Mouse (Mus musculus) urinary bladder, postnatal 4 days (tissue): ENCODE measurements around the gene Rbms3.

Experiments
- DNase-seq, 2 experiments: peaks; one replicate each; pipeline ENCODE4 v3.0.0; 2021 to 2022; ENCODE audit warnings: low spot score in 2 of 2

Gene Rbms3

GRCm38 (mm10) chr9:116644616-116645015, 985.1 kb downstream of the Rbms3 start:
- DNase-seq = no peak

DNA sequence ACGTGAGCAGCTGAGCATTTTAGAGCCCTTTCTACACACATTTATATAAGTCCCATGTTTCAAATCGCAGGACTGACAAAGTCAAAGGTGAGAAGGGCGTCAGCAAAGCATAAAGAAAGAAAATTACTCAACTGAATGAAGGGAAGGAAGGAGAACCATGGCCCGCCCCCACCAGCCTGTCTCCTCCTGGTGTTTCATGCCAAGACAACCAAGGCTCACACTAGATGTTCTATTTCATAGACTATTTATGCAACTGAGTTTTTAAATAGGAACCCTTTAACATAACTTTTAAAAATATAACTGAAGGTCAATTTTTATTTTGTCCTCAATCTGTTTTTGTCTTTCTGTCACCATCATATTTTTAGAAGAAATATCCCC, 989.4 kb downstream of the Rbms3 start:
- DNase-seq = no peak

DNA sequence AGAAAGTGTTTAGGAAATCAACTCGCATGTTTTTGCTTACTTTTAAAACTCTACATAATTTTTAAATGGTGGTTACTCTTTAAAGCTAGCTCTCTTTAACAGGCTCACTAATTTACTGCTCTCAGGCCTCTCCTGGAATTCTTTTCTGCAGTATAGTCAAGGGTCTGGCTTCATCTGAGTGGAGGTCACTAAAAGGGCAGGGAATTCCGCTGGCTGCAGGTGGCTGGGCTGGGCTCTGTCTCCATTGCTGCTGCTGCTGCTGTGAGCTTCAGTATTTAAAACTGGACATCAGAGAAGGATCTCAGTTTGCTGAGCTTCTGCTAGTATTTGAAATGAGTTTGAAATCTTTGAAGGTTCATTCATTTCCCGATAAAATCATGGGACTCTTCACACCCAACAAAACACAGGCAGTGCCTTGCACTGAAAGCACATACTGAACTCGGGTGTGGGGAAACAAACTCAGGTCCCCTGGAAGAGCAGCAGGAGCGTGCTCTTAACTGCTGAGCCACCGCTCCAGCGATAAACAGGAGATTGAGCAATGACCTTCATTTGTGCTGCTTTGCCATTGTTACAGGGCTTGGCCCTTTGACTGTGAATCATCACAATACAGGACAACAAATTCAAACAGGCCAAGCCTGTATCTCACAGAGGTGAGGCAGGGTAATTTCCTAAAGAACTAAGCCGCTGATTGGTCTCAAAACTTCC, 990.0 kb downstream of the Rbms3 start:
- no peak for DNase-seq

DNA sequence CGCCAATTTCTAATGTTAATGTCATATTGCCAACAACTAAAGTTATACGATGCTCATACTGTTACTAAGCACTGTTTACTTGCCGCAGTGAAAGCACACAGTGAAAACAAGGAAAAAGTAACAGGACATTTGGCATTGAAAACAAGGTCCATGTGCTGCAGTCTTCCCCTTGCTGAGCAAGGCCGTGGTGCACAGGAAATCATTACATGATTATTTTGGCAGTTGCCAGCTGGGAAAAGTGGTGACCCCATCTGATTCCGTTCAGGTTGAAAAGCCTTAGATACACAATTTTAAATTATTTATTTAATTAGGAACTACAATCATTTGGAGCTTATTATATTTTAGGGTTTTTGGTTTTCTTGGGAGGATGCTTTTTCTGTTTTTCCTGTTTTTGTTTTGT, 995.9 kb downstream of the Rbms3 start:
- no peak for DNase-seq

- DNase-seq = no peak
Measured at GRCm38 (mm10) chr9:116633075-116633474, 996.6 kb downstream of the Rbms3 start.

DNA sequence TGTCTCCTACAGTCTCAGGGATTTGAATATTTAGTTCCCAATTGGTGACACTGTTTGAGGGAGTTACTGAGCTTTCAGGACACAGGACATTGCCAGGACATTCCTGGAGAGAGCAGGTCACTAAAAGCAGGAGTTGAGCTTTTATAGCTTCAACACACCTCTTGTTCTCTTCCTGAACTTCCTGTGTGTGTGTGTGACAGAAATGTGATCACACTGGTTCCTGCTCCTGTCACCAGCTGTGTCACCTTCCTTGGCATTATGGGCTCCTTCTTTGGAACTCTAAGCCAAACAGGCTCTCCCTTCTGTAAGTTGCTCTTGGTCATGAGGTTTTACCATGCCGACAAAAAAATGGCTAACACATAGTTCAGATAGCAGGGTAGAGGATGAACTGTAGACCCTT, 997.9 kb downstream of the Rbms3 start:
- no peak for DNase-seq

DNA sequence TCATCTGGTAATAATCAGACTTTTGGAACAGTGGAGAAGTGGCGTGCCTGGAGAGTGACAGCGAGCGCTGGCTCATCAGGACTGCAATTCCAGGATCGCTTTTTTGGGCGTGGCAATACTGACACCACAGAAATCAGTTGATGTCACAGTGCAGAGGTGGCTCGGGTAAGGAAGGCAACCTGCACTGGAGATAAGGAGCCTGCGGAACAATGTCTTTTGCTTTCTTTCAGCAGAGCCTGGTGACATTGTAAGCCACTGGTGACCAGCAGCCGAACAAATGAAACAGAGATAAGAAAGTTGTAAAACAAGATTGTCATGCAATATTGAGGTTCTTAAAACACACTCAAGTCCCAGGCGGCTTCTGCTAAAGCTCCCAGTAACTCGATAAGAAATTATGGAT, 998.9 kb downstream of the Rbms3 start:
- no peak for DNase-seq

DNA sequence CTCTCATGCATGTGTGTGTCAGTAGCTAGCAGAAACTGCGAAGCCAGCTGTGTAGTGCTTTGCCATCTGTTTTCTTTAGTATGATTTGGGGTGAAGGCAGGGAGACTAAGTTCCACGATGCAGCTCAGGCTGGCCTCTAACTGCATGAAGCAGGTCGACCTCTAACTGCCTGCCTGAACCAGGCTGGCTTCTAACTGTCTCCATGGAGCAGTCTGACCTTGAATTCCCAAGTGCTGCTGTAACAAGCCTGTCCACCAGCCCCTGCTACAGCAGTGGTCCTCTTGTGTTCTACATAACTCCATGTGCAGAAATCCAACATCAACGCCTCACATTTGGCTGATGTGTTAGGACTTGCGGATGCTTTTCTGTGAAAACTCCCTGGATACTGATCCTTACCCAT, 1009.3 kb downstream of the Rbms3 start:
- DNase-seq = no peak

- DNase-seq = no peak
Measured at GRCm38 (mm10) chr9:116618886-116619285, 1010.8 kb downstream of the Rbms3 start.

- DNase-seq = no peak
Measured at GRCm38 (mm10) chr9:116613276-116613675, 1016.4 kb downstream of the Rbms3 start.

DNA sequence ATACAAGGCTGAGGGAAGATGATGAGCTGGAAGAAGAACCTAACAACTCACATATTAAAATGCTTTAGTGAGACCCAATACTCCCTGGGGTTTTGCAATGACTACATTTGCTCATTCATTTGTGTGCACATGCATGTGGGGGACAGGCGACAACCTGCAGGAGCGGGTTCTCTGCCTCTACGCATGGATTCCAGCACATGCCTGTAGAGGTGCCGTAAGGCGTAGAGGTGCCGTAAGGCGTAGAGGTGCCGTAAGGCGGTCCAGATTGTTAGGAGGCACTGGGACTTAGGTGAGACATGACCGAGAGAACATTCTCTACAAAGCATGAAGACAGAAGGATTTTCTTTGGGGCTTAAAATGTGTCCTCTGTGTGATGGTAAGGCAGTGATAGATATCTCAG, 1033.7 kb downstream of the Rbms3 start:
- DNase-seq = no peak

DNA sequence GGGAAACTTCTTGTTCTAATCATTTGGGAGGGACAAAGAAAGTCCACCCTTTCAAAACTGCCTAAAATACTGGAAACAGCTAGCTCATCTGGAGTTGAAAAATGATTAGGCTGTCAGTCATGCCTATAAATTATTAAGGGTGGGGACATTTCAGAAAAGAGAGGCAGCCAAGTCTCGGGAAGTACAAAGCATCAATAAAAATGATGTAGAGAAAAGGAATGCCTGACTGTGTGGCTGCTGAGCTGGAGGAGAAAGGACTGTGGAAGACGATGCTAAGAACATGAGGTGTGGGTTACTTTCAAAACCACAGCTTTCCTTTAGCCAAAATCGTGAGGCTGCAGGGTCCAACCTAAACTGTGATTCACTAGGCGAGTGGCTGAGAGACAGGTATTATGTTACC, 1037.2 kb downstream of the Rbms3 start:
- no peak for DNase-seq

DNA sequence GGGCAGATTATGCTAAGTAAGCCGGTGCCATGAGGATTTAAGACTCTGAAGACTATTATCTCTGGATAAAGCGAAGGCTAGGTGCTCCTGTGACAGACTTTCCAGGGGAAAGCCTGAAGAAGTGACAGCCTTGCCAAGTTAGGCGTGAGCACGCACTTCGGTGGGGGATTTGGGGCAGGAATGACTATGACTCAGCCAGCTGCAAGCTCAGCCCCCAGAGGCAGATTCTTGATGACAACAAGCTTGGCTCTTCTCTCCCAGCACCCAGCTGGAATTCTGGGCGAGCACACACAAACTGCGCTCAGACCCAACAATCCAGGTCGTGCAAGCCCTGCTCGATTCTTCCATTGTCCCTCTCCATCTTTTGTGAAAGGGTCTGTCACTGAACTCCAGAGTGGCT, 1038.6 kb downstream of the Rbms3 start:
- no peak for DNase-seq

- no peak for DNase-seq
Measured at GRCm38 (mm10) chr9:116569680-116570079, 1060.0 kb downstream of the Rbms3 start.

- DNase-seq = no peak
Measured at GRCm38 (mm10) chr9:116566711-116567110, 1063.0 kb downstream of the Rbms3 start.

DNA sequence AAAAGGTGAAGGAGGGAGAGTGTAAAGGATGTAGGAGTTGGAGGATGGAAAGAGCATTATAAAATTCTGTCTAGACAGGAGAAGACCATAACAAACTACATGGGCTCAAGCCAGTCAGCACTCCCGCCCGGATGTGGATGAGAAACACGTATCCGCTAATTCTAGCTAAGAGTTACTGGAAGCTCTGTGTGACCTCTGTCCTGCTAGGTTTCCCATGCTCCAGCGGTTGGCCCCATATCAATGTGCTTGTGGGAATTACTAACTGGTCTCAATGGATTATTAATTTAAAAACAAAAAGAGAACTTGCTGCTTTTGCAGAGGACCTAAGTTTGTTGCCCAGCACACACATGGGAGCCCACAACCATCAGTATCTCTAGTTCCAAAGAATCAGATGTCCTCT, 1071.9 kb downstream of the Rbms3 start:
- DNase-seq = no peak

GRCm38 (mm10) chr9:116556641-116557040, 1073.1 kb downstream of the Rbms3 start:
- no peak for DNase-seq

- no peak for DNase-seq
Measured at GRCm38 (mm10) chr9:116553181-116553580, 1076.5 kb downstream of the Rbms3 start.

- DNase-seq = no peak
Measured at GRCm38 (mm10) chr9:116546156-116546555, 1083.6 kb downstream of the Rbms3 start.

GRCm38 (mm10) chr9:116542793-116543192, 1086.9 kb downstream of the Rbms3 start:
- no peak for DNase-seq

DNA sequence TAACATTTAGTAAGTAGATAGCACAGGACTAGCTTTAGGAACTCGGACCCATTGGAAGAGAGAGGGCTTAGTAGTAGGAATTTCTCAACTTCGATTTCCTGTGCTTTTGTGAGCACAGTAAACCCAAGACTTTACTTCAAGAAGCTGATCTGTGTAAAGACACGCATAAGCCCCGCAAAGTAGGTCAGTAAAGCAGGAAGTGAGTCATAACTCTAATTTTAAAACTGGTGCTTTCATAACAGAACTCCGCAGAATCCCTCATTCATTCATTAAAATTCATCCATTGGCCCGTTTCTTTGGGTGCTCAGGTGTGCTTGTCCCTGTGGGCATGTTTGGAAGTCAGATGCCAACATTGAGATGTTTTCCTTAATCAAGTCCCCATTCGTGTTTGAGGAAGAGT, 1087.7 kb downstream of the Rbms3 start:
- no peak for DNase-seq

- no peak for DNase-seq
Measured at GRCm38 (mm10) chr9:116535709-116536108, 1094.0 kb downstream of the Rbms3 start.

DNA sequence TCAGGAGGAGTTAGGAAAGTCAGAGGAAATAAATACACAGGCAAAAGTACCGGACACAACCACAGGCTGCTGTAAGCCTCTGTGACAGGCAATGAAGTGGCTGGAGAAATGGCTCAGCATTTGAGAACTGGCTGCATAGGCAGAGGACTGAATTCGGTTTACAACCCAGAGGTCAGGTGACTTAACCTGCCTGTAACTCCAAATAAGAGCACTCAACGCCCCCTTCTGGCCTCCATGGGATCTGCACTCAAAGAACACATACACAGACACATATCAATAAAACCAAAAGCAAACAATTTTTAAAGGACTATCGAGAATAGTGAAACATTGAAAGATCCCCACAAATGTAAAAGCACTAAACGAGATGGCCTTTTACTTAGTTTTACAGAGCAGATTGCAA, 1096.3 kb downstream of the Rbms3 start:
- DNase-seq = no peak

GRCm38 (mm10) chr9:116531121-116531520, 1098.6 kb downstream of the Rbms3 start:
- DNase-seq = no peak
